Mouse (Mus musculus): ENCODE measurements around the gene Cd84. TPM values are rescaled to one million over a fixed set of nuclear protein-coding genes. Genes with fewer than 3 reads are reported as not detected.

Cd84 gene
- 161 TPM for polyA plus RNA-seq (2017; shearing (Covaris generic))

GRCm38 (mm10) chr1:171839488-171839887 is at the start of gene Cd84:
Cd84 (plus strand) TSS chr1:171839697.

DNA sequence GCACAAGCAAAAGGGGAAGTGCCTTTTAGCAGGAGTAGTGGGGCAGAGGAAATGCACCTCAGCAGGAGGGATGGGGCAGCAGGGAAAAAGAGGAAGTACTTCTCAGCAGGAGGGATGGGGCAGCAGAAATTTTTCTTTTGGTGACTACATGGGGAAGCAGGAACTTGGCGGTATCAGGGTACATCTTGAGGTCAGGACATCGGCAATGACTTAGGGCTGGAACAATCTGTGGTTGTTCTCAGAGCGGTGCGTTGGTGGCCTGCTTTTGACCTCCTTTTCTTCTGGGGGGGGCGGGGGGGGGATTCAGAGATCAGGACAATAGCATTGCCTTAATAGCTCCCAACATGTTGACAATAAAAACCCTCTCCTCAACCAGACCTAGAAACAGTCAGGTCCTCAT is 55.9 kb downstream of the Cd84 start, which contains the start of gene Gm10521:
TSS of gene Gm10521 (plus strand) at position 301 of the 400 bp plus-strand sequence.

DNA sequence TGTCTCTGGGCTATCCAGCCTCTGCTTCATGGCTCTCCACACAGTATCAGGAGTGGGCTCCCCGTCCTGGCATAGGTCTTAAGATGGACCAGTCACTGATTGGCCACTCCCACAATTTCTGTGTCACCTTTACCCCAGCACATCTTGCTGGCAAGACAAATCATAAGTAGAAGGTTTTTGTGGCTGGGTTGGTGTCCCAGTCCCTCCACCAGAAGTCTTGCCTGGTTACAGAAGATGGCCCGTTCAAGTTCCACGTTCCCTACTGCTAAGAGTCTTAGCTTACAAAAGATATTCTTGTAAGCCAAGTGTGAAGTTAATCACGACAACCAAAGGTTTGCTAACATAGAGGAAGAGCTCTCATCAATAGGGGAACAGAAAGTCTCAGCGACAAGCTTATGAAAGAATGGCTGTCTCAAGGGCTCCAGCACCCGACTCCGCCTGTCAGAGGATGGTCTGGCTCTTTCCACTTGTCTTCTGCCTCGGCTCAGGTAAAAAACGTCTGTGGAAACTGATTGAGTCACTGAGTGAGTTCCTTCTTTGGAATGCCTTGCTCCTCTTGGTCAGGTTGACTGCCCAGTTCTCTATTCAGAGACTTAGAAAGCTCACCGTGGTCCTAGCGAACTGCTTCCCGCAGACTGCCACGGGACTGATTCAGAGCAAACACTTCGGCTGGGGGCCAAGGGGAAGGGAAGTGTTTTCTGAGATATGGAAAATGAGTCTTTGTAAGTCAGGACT is 78.0 kb downstream of the Cd84 start, which contains the start of gene Slamf6:
TSS of gene Slamf6 (plus strand) at position 211 of the 735 bp plus-strand sequence.

Other genes starting within 250 kb of the Cd84 start
- gene Ly9, start 232.3 kb upstream of the Cd84 start, polyA plus RNA-seq (2017; shearing (Covaris generic)) = 162 TPM
- gene Slamf7, start 186.7 kb upstream of the Cd84 start, polyA plus RNA-seq (2017; shearing (Covaris generic)) = 17.8 TPM
- 544 TPM for gene Cd48, start 157.7 kb upstream of the Cd84 start, polyA plus RNA-seq (2017; shearing (Covaris generic))
- gene Slamf1, start 72.6 kb upstream of the Cd84 start, polyA plus RNA-seq (2017; shearing (Covaris generic)) = 97.2 TPM
- 0.77 TPM for gene Gm10521, start 56.0 kb downstream of the Cd84 start, polyA plus RNA-seq (2017; shearing (Covaris generic))
- 582 TPM for gene Slamf6, start 77.8 kb downstream of the Cd84 start, polyA plus RNA-seq (2017; shearing (Covaris generic))
- 2.2 TPM for gene Vangl2, start 188.7 kb downstream of the Cd84 start, polyA plus RNA-seq (2017; shearing (Covaris generic))
- gene Nhlh1, start 217.9 kb downstream of the Cd84 start, polyA plus RNA-seq (2017; shearing (Covaris generic)) = not detected
- gene Copa, start 242.8 kb downstream of the Cd84 start, polyA plus RNA-seq (2017; shearing (Covaris generic)) = 258 TPM
- gene Ncstn, start 243.1 kb downstream of the Cd84 start, polyA plus RNA-seq (2017; shearing (Covaris generic)) = 165 TPM